Mouse (Mus musculus): ENCODE measurements around the gene H2al1h. TPM values are rescaled to one million over a fixed set of nuclear protein-coding genes. Genes with fewer than 3 reads are reported as not detected.
"Not testable (repeated sequence)": the region's sequence is repeated elsewhere in the genome, so short reads cannot be mapped to it uniquely, and the experiment has no call there.

The H2al1h gene
- not detected in 2 replicates for polyA plus RNA-seq (2015; fragmentation: Nextera tagmentation; extraction: Ambion mirVana)

DNA sequence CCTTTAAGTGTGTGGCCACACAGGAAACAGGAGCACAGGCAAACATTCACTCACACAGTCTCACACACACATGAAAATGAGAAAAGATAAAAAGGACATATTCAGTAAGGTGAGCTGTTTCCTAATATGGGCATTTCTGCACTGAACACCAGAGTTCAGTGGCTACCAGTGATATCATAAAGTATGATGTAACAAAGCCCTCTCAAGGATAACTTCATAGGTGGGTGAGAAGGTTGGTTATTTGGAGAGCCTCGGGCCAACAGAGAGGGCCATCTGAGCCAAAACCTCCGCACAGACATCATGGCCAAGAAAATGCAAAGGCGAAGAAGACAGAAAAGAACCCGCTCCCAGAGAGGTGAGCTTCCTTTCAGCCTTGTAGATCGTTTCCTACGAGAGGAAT, at the start of gene H2al1h:
H2al1h (plus strand) TSS at position 301 of the 400 bp plus-strand sequence.
- not testable (repeated sequence) for H3K36me3 ChIP-seq (ENCODE audit: control insufficient read depth, insufficient read depth); ATAC-seq; H3K27me3 ChIP-seq (replicated peaks; ENCODE audit: control insufficient read depth, insufficient read depth, low read length); H3K27ac ChIP-seq (ENCODE audit: low read length); H3K9me3 ChIP-seq (ENCODE audit: control insufficient read depth, low read length); H3K4me2 ChIP-seq (ENCODE audit: low read length); H3K4me3 ChIP-seq (replicated peaks; ENCODE audit: low read length); H3K9ac ChIP-seq (replicated peaks; ENCODE audit: low read depth, low read length); H3K4me1 ChIP-seq (replicated peaks; ENCODE audit: control insufficient read depth, insufficient read depth, low read length)
- no CpG with 5 or more reads among the region's 6 CpGs for WGBS

DNA sequence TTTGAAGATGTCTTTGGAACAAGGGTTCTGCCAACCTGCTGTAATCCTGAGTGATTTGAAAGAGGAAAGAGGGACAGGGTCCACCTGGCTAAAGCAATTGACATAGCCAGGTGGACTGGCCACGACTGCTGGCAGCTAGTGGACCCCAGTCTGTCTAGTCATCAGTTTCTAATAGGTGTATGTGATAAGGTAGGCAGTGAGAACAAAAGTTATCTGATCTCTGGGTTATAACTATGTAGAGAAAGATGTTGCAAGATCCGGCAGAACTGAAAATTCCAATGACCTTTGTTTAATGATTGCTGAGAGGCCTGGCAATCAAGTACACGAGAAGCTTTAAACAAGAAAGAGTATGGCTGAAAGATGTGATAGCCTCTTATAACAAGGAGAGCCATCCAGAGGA, 48.1 kb upstream of the H2al1h start:
- Histone ChIP-seq H3K4me1 (replicated peaks; ENCODE audit: control insufficient read depth, insufficient read depth, low read length) (no peaks in the 10 kb centered on the region), H3K27ac (ENCODE audit: low read length) (no peak overlapping the region), H3K4me2 (ENCODE audit: low read length) (no peak overlapping the region), H3K27me3 (replicated peaks; ENCODE audit: control insufficient read depth, insufficient read depth, low read length) (no peaks in the 10 kb centered on the region), H3K9ac (replicated peaks; ENCODE audit: low read depth, low read length) (no peak overlapping the region), H3K4me3 (replicated peaks; ENCODE audit: low read length) (no peak overlapping the region), H3K36me3 (ENCODE audit: control insufficient read depth, insufficient read depth) (no peaks in the 10 kb centered on the region), H3K9me3 (ENCODE audit: control insufficient read depth, low read length) (no peaks in the 10 kb centered on the region)
- no peak for ATAC-seq
- whole genome bisulfite sequencing, result 75% methylated on average over 3 of the region's 3 CpGs

- no peaks in the 10 kb centered on the region for H3K4me1 ChIP-seq (replicated peaks; ENCODE audit: control insufficient read depth, insufficient read depth, low read length)
- no peaks in the 10 kb centered on the region for H3K27me3 ChIP-seq (replicated peaks; ENCODE audit: control insufficient read depth, insufficient read depth, low read length)
- no peaks in the 10 kb centered on the region for H3K36me3 ChIP-seq (ENCODE audit: control insufficient read depth, insufficient read depth)
- no peak for ATAC-seq
- 56% methylated on average over 6 of the region's 6 CpGs for WGBS
- H3K9ac ChIP-seq (replicated peaks; ENCODE audit: low read depth, low read length), result no peak overlapping the region
- H3K27ac ChIP-seq (ENCODE audit: low read length), result no peak overlapping the region
- H3K4me2 ChIP-seq (ENCODE audit: low read length), result no peak overlapping the region
- no peak overlapping the region for H3K4me3 ChIP-seq (replicated peaks; ENCODE audit: low read length)
- H3K9me3 ChIP-seq (ENCODE audit: control insufficient read depth, low read length), result no peaks in the 10 kb centered on the region
These were observed 44.2 kb upstream of the H2al1h start for GRCm38 (mm10) chrX:11277083-11277482.

- 78% methylated on average over 2 of the region's 2 CpGs for WGBS
- Histone ChIP-seq H3K9ac (replicated peaks; ENCODE audit: low read depth, low read length) (no peak overlapping the region), H3K4me3 (replicated peaks; ENCODE audit: low read length) (no peak overlapping the region), H3K27me3 (replicated peaks; ENCODE audit: control insufficient read depth, insufficient read depth, low read length) (no peaks in the 10 kb centered on the region), H3K9me3 (ENCODE audit: control insufficient read depth, low read length) (no peaks in the 10 kb centered on the region), H3K4me1 (replicated peaks; ENCODE audit: control insufficient read depth, insufficient read depth, low read length) (no peaks in the 10 kb centered on the region), H3K36me3 (ENCODE audit: control insufficient read depth, insufficient read depth) (no peaks in the 10 kb centered on the region), H3K27ac (ENCODE audit: low read length) (no peak overlapping the region), H3K4me2 (ENCODE audit: low read length) (no peak overlapping the region)
- no peak for ATAC-seq
These were observed 40.6 kb upstream of the H2al1h start for GRCm38 (mm10) chrX:11280741-11281140.

DNA sequence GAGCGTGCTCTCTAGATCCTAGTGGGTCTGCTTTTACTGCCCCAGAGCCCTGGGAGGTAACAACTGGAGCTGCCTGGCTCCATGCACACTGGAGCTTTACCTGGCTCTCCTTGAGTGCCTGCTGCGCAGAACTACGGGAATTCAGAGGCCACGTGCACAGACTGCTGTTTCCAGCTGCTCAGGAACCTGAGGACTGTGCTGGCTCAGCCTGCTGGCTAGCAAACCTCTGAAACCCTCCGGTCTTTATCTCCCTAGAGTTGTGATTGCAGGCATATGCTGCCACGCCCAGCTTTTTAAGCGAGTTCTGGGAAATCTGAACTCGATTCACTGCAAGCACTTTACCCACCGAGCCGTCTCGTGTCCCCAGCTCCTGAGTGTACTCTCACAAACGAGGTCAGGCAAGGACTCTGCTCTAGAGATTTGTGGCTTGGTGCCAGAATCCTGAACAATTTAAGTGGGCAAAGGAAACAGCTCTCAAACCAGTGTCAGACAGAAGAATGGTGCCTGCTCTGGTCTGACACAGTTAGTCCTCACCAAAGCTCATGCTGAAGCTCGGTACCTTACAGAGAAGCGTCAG, 32.9 kb upstream of the H2al1h start:
- H3K9ac ChIP-seq (replicated peaks; ENCODE audit: low read depth, low read length), result no peak overlapping the region
- H3K27me3 ChIP-seq (replicated peaks; ENCODE audit: control insufficient read depth, insufficient read depth, low read length), result 0 out of 2 replicates have a peak, but pooled peaks cover 2% of the 10 kb centered on the region
- H3K4me2 ChIP-seq (ENCODE audit: low read length), result no peak overlapping the region
- H3K4me1 ChIP-seq (replicated peaks; ENCODE audit: control insufficient read depth, insufficient read depth, low read length), result no peaks in the 10 kb centered on the region
- H3K36me3 ChIP-seq (ENCODE audit: control insufficient read depth, insufficient read depth), result no peaks in the 10 kb centered on the region
- no peak overlapping the region for H3K27ac ChIP-seq (ENCODE audit: low read length)
- H3K9me3 ChIP-seq (ENCODE audit: control insufficient read depth, low read length), result no peaks in the 10 kb centered on the region; the same call in 1 of the 2 replicates
- no peak overlapping the region for H3K4me3 ChIP-seq (replicated peaks; ENCODE audit: low read length)
- 68% methylated on average over 14 of the region's 14 CpGs for WGBS
- ATAC-seq, result no peak

- no peak overlapping the region for H3K4me3 ChIP-seq (replicated peaks; ENCODE audit: low read length)
- H3K4me2 ChIP-seq (ENCODE audit: low read length), result no peak overlapping the region
- no peaks in the 10 kb centered on the region for H3K36me3 ChIP-seq (ENCODE audit: control insufficient read depth, insufficient read depth)
- H3K4me1 ChIP-seq (replicated peaks; ENCODE audit: control insufficient read depth, insufficient read depth, low read length), result no peaks in the 10 kb centered on the region
- WGBS, result 38% methylated on average over 4 of the region's 4 CpGs
- no peak overlapping the region for H3K9ac ChIP-seq (replicated peaks; ENCODE audit: low read depth, low read length)
- no peaks in the 10 kb centered on the region; the same call in 1 of the 2 replicates for H3K9me3 ChIP-seq (ENCODE audit: control insufficient read depth, low read length)
- ATAC-seq, result no peak
- H3K27ac ChIP-seq (ENCODE audit: low read length), result no peak overlapping the region
- H3K27me3 ChIP-seq (replicated peaks; ENCODE audit: control insufficient read depth, insufficient read depth, low read length), result 0 out of 2 replicates have a peak, but pooled peaks cover 2% of the 10 kb centered on the region
These were observed 32.0 kb upstream of the H2al1h start for GRCm38 (mm10) chrX:11289244-11289643.

- no CpG with 5 or more reads among the region's 3 CpGs for WGBS
- H3K4me3 ChIP-seq (replicated peaks; ENCODE audit: low read length); ATAC-seq; H3K9me3 ChIP-seq (ENCODE audit: control insufficient read depth, low read length); H3K4me1 ChIP-seq (replicated peaks; ENCODE audit: control insufficient read depth, insufficient read depth, low read length); H3K27me3 ChIP-seq (replicated peaks; ENCODE audit: control insufficient read depth, insufficient read depth, low read length); H3K9ac ChIP-seq (replicated peaks; ENCODE audit: low read depth, low read length); H3K36me3 ChIP-seq (ENCODE audit: control insufficient read depth, insufficient read depth); H3K4me2 ChIP-seq (ENCODE audit: low read length); H3K27ac ChIP-seq (ENCODE audit: low read length): not testable (repeated sequence)
These were observed 22.3 kb upstream of the H2al1h start, which contains the start of gene H2al1a for GRCm38 (mm10) chrX:11298957-11299356. H2al1a (plus strand) TSS chrX:11299257.

DNA sequence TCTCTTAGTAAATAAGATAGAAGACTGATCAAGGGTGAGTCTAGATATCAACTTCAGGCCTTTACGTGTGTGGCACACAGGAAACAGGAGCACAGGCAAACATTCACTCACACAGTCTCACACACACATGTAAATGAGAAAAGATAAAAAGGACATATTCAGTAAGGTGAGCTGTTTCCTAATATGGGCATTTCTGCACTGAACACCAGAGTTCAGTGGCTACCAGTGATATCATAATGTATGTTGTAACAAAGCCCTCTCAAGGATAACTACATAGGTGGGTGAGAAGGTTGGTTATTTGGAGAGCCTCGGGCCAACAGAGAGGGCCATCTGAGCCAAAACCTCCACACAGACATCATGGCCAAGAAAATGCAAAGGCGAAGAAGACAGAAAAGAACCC, 19.2 kb upstream of the H2al1h start, which contains the start of gene H2al1b:
H2al1b (plus strand) TSS at position 301 of the 400 bp plus-strand sequence.
- not testable (repeated sequence) for H3K36me3 ChIP-seq (ENCODE audit: control insufficient read depth, insufficient read depth); H3K27me3 ChIP-seq (replicated peaks; ENCODE audit: control insufficient read depth, insufficient read depth, low read length); H3K4me3 ChIP-seq (replicated peaks; ENCODE audit: low read length); H3K27ac ChIP-seq (ENCODE audit: low read length); H3K9me3 ChIP-seq (ENCODE audit: control insufficient read depth, low read length); H3K4me1 ChIP-seq (replicated peaks; ENCODE audit: control insufficient read depth, insufficient read depth, low read length); H3K9ac ChIP-seq (replicated peaks; ENCODE audit: low read depth, low read length); H3K4me2 ChIP-seq (ENCODE audit: low read length); ATAC-seq
- WGBS, result 93% methylated on average over 1 of the region's 3 CpGs

- not testable (repeated sequence) for H3K9ac ChIP-seq (replicated peaks; ENCODE audit: low read depth, low read length); H3K9me3 ChIP-seq (ENCODE audit: control insufficient read depth, low read length); ATAC-seq; H3K27ac ChIP-seq (ENCODE audit: low read length); H3K36me3 ChIP-seq (ENCODE audit: control insufficient read depth, insufficient read depth); H3K4me3 ChIP-seq (replicated peaks; ENCODE audit: low read length); H3K4me1 ChIP-seq (replicated peaks; ENCODE audit: control insufficient read depth, insufficient read depth, low read length); H3K27me3 ChIP-seq (replicated peaks; ENCODE audit: control insufficient read depth, insufficient read depth, low read length); H3K4me2 ChIP-seq (ENCODE audit: low read length)
- 75% methylated on average over 1 of the region's 6 CpGs for WGBS
These were observed 15.9 kb upstream of the H2al1h start, which contains the start of gene H2al1c for GRCm38 (mm10) chrX:11305355-11305754. H2al1c (plus strand) TSS chrX:11305655.

GRCm38 (mm10) chrX:11308524-11308923, 12.8 kb upstream of the H2al1h start, which contains the start of gene H2al1d:
H2al1d (plus strand) TSS chrX:11308824.
- H3K4me1 ChIP-seq (replicated peaks; ENCODE audit: control insufficient read depth, insufficient read depth, low read length); H3K27me3 ChIP-seq (replicated peaks; ENCODE audit: control insufficient read depth, insufficient read depth, low read length); H3K27ac ChIP-seq (ENCODE audit: low read length); H3K36me3 ChIP-seq (ENCODE audit: control insufficient read depth, insufficient read depth); H3K9ac ChIP-seq (replicated peaks; ENCODE audit: low read depth, low read length); H3K4me3 ChIP-seq (replicated peaks; ENCODE audit: low read length); ATAC-seq; H3K4me2 ChIP-seq (ENCODE audit: low read length); H3K9me3 ChIP-seq (ENCODE audit: control insufficient read depth, low read length): not testable (repeated sequence)
- no CpG with 5 or more reads among the region's 6 CpGs for WGBS
